Mouse (Mus musculus) bone marrow macrophage, adult 2 months (primary cell): ENCODE data around the gene Calm4.

Source experiments
- CTCF ChIP-seq: IDR thresholded peaks from 2 replicates; pipeline ENCODE4 v1.5.1; 2012; ENCODE audit warnings: low read depth, mild to moderate bottlenecking, low read length, moderate library complexity
- POLR2A ChIP-seq: IDR thresholded peaks from 2 replicates; pipeline ENCODE4 v1.6.1; 2012; ENCODE audit warnings: mild to moderate bottlenecking, low read depth, low read length, borderline replicate concordance

DNA sequence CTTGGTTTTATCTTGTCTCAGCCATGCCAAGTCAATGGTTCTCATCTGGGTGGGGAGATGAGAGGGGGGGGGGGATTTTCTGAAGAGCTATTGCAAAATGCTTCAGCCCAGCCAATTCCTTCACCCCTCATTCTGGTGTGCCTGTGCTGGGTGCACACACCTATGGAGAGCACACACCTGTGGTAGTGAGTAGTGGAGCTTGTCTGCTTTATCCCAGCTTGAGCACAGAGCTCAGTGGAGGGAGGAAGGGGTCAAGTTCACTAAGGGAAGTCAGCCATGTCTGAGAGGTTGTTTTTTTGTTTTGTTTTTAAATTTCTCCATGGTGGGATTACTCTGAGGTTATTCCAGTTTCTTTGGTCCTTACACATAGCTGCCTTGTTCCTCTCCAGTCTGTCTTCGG is 18.7 kb downstream of the Calm4 start:
- no peak for TF ChIP-seq POLR2A
- no peak for TF ChIP-seq CTCF
